Mouse (Mus musculus) forebrain, postnatal 0 days (tissue): ENCODE data around the gene Olfr709-ps1. TPM values are rescaled to one million over a fixed set of nuclear protein-coding genes. Genes with fewer than 3 reads are reported as not detected.
"Not testable (repeated sequence)": the region's sequence is repeated elsewhere in the genome, so short reads cannot be mapped to it uniquely, and the experiment has no call there.

Experiments
- ATAC-seq: fragments of 200-750 bp; cut with Nextera tagmentation; 2 replicates; pipeline ENCODE4 v1.8.0; 2017; ENCODE audit warnings: mild to moderate bottlenecking, moderate library complexity
- DNase-seq: peaks from one replicate; pipeline ENCODE4 v3.0.0-alpha.2; 2015
- H3K27ac ChIP-seq: fragments of 300-500 bp; sonication (generic); 2 replicates; pipeline ENCODE4 v1.5.1; 2014; ENCODE audit warnings: low read depth, mild to moderate bottlenecking, antibody characterized with exemption, low read length, moderate library complexity, mixed read lengths
- H3K27me3 ChIP-seq: fragments of 300-500 bp; sonication (generic); 2 replicates; pipeline ENCODE4 v1.6.1; 2014; ENCODE audit warnings: mild to moderate bottlenecking, low read length, mixed read lengths; ENCODE audit not compliant: insufficient read depth
- H3K36me3 ChIP-seq: fragments of 300-500 bp; sonication (generic); 2 replicates; pipeline ENCODE4 v1.6.1; 2014; ENCODE audit warnings: mild to moderate bottlenecking, moderate library complexity; ENCODE audit not compliant: insufficient read depth
- H3K4me1 ChIP-seq: fragments of 300-500 bp; sonication (generic); 2 replicates; pipeline ENCODE4 v1.6.1; 2014; ENCODE audit warnings: antibody characterized with exemption; ENCODE audit not compliant: insufficient read depth
- H3K4me2 ChIP-seq: fragments of 300-500 bp; sonication (generic); 2 replicates; pipeline ENCODE4 v1.6.1; 2014; ENCODE audit warnings: low read depth, mild to moderate bottlenecking, moderate library complexity
- H3K4me3 ChIP-seq: fragments of 300-500 bp; sonication (generic); 2 replicates; pipeline ENCODE4 v1.5.1; 2014; ENCODE audit warnings: low read depth, low read length, mixed read lengths
- H3K9ac ChIP-seq: fragments of 300-500 bp; sonication (generic); 2 replicates; pipeline ENCODE4 v1.6.1; 2014; ENCODE audit warnings: mild to moderate bottlenecking
- H3K9me3 ChIP-seq: fragments of 300-500 bp; sonication (generic); 2 replicates; pipeline ENCODE4 v1.6.1; 2016; ENCODE audit warnings: low read length
- CTCF ChIP-seq: sonication (generic); IDR thresholded peaks from 2 replicates; pipeline ENCODE4 v1.5.1; 2016; ENCODE audit warnings: antibody characterized with exemption, control low read depth, low read depth
- WGBS: fragments of 180-500 bp; shearing (Covaris S2); extraction: QIAGEN DNeasy Blood & Tissue Kit; methylation state at CpG from one replicate; pipeline ENCODE4 v1.1.7; 2014; 5-methylcytosine and 5-hydroxymethylcytosine counted together
- polyA plus RNA-seq: library from polyadenylated mRNA; unstranded; fragments of >200 nt; fragmentation: Nextera tagmentation; extraction: Ambion mirVana; gene quantifications from 2 replicates; pipeline ENCODE4 v1.2.1, GENCODE M21; 2015
- total RNA-seq: library from RNA; depleted of rRNA; stranded (reverse); fragments of >200 nt; gene quantifications from 2 replicates; pipeline ENCODE4 v1.2.3, GENCODE M21; 2014; rRNA removed

Olfr709-ps1 gene
- total RNA-seq (not detected in 2 replicates), polyA plus RNA-seq (not detected in 2 replicates)

DNA sequence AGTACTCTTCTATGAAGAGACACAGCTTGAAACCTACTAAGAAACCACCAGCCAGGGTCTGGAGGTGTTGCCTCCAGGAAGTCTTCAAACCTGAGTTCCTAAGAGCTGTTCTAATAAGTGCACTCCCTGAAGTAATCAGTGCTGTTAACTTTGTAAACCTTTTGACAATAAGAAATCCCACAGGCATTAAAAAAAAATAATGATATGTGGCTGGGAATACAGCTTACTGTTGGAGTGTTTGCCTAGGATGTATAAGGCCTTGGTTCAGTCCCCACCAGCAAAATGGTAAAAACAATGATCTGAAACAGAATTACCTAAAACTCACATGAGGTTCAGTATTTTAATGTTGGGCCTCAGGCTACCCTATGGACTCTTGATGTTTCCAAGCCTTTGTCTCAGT is at the start of gene Olfr709-ps1:
TSS of gene Olfr709-ps1 (minus strand) at position 101 of the 400 bp plus-strand sequence.
- TF ChIP-seq CTCF = no peak
- DNase-seq (no peak), ATAC-seq (no peak)
- Histone ChIP-seq H3K4me3 (no peak within 1 kb of the TSS), H3K27ac (no peak within 1 kb of the TSS), H3K27me3 (no peaks in the 10 kb centered on the region), H3K4me2 (no peak within 1 kb of the TSS), H3K4me1 (no peaks in the 10 kb centered on the region), H3K9ac (no peak within 1 kb of the TSS), H3K36me3 (no peaks in the 10 kb centered on the region), H3K9me3 (no peaks in the 10 kb centered on the region)

DNA sequence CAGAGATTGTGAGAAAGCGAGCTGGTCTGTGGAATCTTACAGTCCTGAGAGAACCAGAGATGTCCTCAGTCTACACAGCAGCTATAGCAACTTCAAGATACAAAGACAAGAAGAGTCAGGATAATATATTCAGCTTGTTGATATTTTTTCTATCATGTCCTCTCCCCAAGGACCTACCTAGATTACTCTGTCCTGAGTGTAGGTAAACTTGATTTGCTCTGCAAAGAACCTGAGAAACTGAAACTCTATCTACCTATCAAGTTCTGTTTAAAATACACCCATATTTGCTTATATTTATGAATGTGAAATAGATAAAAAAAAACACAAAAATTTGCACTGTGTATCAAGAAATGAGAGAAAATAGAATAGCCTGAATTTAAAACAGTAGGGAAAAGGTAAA is 43.3 kb upstream of the Olfr709-ps1 start, which contains the start of gene Olfr711:
TSS of gene Olfr711 (minus strand) at position 101 of the 400 bp plus-strand sequence.
- no peak within 1 kb of the TSS for H3K4me2 ChIP-seq
- H3K27me3 ChIP-seq = no peaks in the 10 kb centered on the region
- no peak within 1 kb of the TSS for H3K27ac ChIP-seq
- ATAC-seq (no peak), DNase-seq (no peak)
- no peak within 1 kb of the TSS for H3K9ac ChIP-seq
- WGBS = 64% methylated on average over 1 of the region's 1 CpGs
- no peaks in the 10 kb centered on the region for H3K9me3 ChIP-seq
- H3K36me3 ChIP-seq = no peaks in the 10 kb centered on the region
- TF ChIP-seq CTCF = no peak
- H3K4me3 ChIP-seq = no peak within 1 kb of the TSS
- H3K4me1 ChIP-seq = no peaks in the 10 kb centered on the region

DNA sequence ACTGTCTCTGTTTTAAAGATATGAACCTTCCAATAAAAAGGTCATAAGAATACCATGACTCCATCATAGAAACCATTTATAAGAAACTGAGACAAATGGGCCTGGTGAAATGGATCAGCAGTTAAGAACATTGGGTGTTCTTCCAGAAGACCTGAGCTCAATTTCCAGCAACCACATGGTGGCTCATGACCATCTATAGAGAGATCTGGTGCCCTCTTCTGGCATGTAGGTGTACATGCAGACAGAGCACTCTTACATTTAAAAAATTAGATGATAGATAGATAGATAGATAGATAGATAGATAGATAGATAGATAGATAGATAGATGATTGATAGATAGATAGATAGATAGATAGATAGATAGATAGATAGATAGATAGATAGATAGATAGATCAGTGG is 35.5 kb upstream of the Olfr709-ps1 start:
- not testable (repeated sequence) for H3K36me3 ChIP-seq, DNase-seq, H3K9me3 ChIP-seq, H3K9ac ChIP-seq, H3K4me3 ChIP-seq, H3K4me1 ChIP-seq, H3K27ac ChIP-seq, H3K4me2 ChIP-seq, ATAC-seq, H3K27me3 ChIP-seq
- TF ChIP-seq CTCF = 0 out of 2 replicates have a peak, but pooled peaks have one; percentile 2

DNA sequence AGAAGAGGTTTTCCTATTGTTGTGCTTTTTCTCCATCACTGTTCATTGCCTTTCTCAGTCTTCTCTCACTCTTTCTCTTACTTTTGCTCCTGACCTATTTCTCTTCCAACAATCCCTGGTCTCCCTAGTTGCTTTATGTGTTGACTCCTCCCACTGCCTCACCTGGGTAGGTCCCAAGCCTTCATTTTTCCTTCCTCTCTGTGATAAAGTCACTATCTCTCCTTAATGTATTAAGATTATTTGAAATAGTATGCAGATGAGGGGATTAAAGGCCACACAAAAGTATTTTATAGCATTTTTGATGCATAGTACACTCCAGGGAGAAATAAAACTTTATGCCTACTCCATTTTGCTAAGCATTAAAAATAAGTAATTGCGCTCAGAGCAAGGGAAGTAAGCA is 31.8 kb upstream of the Olfr709-ps1 start, which contains the start of gene Olfr6:
TSS of gene Olfr6 (minus strand) at position 101 of the 400 bp plus-strand sequence.
- no peaks in the 10 kb centered on the region for H3K36me3 ChIP-seq
- no peaks in the 10 kb centered on the region for H3K4me1 ChIP-seq
- no peak for DNase-seq
- H3K27me3 ChIP-seq = no peaks in the 10 kb centered on the region
- no peak within 1 kb of the TSS for H3K27ac ChIP-seq
- H3K4me2 ChIP-seq = no peak within 1 kb of the TSS
- no peak within 1 kb of the TSS for H3K9ac ChIP-seq
- ATAC-seq = no peak
- no peaks in the 10 kb centered on the region for H3K9me3 ChIP-seq
- no peak within 1 kb of the TSS for H3K4me3 ChIP-seq
- WGBS = 92% methylated on average over 1 of the region's 1 CpGs
- TF ChIP-seq CTCF = no peak

DNA sequence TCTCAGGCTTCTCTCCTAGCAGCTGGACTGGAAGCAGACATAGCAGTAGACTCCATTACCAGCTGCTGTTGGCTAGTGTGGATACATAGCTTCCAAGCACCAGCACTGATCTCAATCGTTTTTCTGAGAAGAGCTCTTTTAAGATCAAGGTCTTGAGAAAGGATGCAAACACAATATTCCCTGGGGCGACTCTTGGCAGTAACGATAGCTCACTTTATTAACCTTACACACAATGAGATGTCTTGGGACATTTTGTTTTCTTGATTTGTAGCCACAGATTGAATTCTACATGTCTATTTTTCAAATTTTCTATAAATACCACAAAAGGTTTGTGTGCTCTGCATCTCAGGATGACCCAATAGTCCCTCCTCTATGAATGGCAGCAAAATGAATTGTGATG is 16.2 kb upstream of the Olfr709-ps1 start, which contains the start of gene Olfr710:
TSS of gene Olfr710 (minus strand) at position 101 of the 400 bp plus-strand sequence.
- 80% methylated on average over 3 of the region's 3 CpGs for WGBS
- ATAC-seq (no peak), DNase-seq (no peak)
- Histone ChIP-seq H3K27me3 (no peaks in the 10 kb centered on the region), H3K4me3 (no peak within 1 kb of the TSS), H3K9ac (no peak within 1 kb of the TSS), H3K9me3 (no peaks in the 10 kb centered on the region), H3K36me3 (no peaks in the 10 kb centered on the region), H3K4me1 (no peaks in the 10 kb centered on the region), H3K27ac (no peak within 1 kb of the TSS), H3K4me2 (no peak within 1 kb of the TSS)
- TF ChIP-seq CTCF = no peak

DNA sequence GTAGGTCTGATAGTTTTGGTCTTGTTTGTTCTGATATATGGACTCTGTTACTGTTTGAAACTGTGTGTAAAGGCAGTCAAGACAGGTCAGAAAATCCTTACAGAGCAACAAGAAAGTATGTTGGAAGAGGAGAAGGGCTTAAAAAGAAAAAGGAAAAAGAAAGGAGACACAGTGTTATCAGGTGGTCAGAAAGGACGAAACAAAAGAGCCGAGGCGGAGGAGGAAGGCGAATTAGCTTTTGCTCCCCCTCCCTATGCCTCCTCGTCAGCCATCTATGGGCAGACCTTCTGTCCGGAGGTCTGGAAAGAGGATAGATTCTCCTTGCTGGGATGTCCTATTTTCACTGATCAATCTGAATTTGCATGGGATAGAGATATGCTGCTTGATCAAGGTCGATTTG is 11.1 kb downstream of the Olfr709-ps1 start:
- H3K4me3 ChIP-seq, H3K27me3 ChIP-seq, H3K4me2 ChIP-seq, DNase-seq, H3K9me3 ChIP-seq, ATAC-seq, H3K36me3 ChIP-seq, H3K27ac ChIP-seq, H3K9ac ChIP-seq, H3K4me1 ChIP-seq: not testable (repeated sequence)
- WGBS = 90% methylated on average over 3 of the region's 7 CpGs

DNA sequence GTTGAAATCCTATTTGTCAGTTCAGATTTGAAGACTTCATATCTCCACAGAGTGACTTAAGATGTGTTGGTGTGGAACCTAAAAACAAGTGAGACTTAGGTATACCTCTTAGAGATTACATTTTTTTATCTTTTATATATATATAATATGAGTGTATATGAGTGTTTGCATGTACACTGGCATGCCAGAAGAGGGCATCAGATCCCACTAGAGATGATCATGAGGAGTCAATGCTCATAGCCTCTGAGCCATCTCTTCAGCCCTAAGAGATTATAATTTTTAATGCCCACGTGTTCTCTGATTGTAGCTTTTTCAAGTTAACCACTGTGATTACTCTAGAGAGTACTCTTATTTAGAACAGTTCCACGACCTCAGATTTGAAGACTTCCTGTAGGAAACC is 24.3 kb downstream of the Olfr709-ps1 start, which contains the start of gene Olfr1532-ps1:
TSS of gene Olfr1532-ps1 (plus strand) at position 326 of the 400 bp plus-strand sequence.
- no peak within 1 kb of the TSS for H3K4me2 ChIP-seq
- H3K27ac ChIP-seq = no peak within 1 kb of the TSS
- H3K9me3 ChIP-seq = no peaks in the 10 kb centered on the region
- WGBS = 66% methylated on average over 2 of the region's 2 CpGs
- TF ChIP-seq CTCF = no peak
- H3K4me1 ChIP-seq = no peaks in the 10 kb centered on the region
- no peak within 1 kb of the TSS for H3K9ac ChIP-seq
- no peaks in the 10 kb centered on the region for H3K36me3 ChIP-seq
- no peak for DNase-seq
- no peak for ATAC-seq
- no peak within 1 kb of the TSS for H3K4me3 ChIP-seq
- no peaks in the 10 kb centered on the region for H3K27me3 ChIP-seq

DNA sequence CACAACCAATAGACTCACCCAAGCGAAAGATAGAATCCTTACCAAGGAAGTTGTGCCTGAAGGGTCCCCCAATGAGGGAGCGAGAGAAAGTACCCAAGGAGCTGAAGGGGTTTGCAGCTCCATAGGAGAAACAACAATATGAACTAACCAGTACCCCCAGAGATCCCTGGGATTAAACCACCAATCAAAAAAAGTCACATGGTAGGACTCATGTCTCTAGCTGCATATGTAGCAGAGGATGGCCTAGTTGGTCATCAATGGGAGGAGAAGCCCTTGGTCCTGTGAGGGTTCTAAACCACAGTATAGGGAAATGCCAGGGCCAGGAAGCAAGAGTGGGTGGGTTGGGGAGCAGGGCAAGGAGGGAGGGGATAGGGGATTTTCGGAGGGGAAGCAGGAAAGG is 30.9 kb downstream of the Olfr709-ps1 start, which contains the start of gene Olfr707:
TSS of gene Olfr707 (minus strand) at position 101 of the 400 bp plus-strand sequence.
- H3K4me2 ChIP-seq, H3K27me3 ChIP-seq, H3K27ac ChIP-seq, H3K9ac ChIP-seq, H3K9me3 ChIP-seq, ATAC-seq, H3K4me1 ChIP-seq, H3K36me3 ChIP-seq, DNase-seq, H3K4me3 ChIP-seq: not testable (repeated sequence)
- 88% methylated on average over 3 of the region's 3 CpGs for WGBS
